Mouse (Mus musculus) heart, postnatal 25 days (tissue): Measurements from ENCODE around the gene Hsf4. TPM values are rescaled to one million over a fixed set of nuclear protein-coding genes. Genes with fewer than 3 reads are reported as not detected.
A peak's percentile ranks its signal among the peaks of the same experiment; 100 is the strongest.

Experiments
- DNase-seq: peaks from one replicate; pipeline ENCODE4 v3.0.0; 2022; ENCODE audit warnings: low spot score
- intact Hi-C: fragments of 180-260 bp; cut with DNase I; formaldehyde crosslinking; loops from one replicate; pipeline ENCODE4 v1.15.1; 2025
- total RNA-seq, 2 experiments: library from RNA; stranded (reverse); gene quantifications; 2 replicates each; pipeline ENCODE4 v1.2.3; 2021

Gene Hsf4
- total RNA-seq, 2 experiments from 2014 or later, result 1.5 to 2.2 TPM

DNA sequence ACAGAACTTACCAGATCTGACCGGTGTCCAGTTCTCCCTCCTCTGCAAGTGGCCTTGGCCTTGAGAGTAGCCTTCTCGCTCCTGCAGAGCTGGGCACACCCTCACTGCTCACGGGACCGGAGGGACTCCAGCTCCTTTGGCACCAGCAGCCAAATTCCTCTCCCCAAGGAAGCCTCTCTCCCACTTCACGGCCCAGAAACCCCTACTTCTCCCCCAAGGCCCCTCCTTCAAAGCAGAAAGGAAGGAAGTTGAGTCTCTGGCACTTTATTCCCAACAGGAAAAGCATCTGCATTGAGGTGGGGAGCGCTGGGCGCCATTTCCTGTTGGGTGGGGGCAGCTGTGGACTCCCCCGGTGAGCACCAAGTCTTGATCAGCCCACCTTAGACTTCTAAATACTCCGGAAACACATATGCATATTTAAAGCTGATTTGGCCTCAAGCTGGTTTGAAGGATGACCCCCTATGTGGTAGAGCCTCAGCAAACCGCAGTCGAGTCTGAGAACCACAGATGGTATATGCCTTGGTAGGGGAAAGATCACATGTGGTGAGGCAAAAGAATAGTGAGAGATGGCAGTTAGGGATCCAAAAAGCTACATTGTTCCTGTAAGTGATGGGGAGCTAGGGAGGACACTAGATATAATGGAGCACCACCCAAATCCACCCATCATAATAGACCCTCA lies 26.4 kb downstream of the Hsf4 start, which contains the start of gene Exoc3l:
Gene Exoc3l, minus strand, starts transcription at position 207 of the 679 bp plus-strand sequence.
- intact Hi-C loops, result loop anchor here (2.0 to 5.0 kb wide), 2 partner anchors 51 to 125 kb away; partner anchors contain the start of genes Cbfb, Fhod1 and Slc9a5
- DNase-seq, result no peak

DNA sequence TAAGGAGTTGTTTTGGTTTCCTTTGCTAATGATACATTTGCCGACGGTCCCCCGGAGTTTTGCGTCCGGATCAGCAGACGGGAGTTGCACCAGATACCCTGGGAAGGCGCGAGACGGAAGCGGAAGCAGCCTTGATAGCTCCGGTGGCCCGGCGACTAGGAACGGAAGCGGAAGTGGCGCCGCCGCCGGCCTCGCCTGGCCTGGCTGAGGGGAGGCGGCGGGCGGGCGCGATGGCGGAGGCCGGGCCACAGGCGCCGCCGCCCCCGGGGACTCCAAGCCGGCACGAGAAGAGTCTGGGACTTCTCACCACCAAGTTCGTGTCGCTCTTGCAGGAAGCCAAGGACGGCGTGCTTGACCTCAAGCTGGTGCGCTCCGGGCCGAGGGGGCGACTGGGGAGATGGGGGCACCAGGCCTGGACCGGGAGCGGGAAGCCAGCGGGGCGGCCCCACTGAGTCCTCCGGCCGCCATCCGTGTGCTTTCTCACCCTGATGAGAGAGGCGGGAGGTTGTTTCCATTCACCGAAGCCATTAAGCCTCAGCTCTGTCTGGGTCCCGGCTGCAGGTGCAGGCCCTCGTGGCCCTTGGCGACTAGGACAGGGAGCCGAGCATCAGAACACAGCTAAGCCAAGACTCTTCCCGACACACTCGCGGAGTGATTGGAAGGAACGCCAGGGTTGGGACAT lies 28.1 kb downstream of the Hsf4 start, which contains the start of gene E2f4:
Gene E2f4, plus strand, starts transcription at position 153 of the 682 bp plus-strand sequence.
- DNase-seq, result peak; percentile 86
- intact Hi-C loops, result loop anchor here (2.0 to 5.0 kb wide), 3 partner anchors 27 to 127 kb away; partner anchors contain the start of genes Cbfb, Fhod1 and Slc9a5

DNA sequence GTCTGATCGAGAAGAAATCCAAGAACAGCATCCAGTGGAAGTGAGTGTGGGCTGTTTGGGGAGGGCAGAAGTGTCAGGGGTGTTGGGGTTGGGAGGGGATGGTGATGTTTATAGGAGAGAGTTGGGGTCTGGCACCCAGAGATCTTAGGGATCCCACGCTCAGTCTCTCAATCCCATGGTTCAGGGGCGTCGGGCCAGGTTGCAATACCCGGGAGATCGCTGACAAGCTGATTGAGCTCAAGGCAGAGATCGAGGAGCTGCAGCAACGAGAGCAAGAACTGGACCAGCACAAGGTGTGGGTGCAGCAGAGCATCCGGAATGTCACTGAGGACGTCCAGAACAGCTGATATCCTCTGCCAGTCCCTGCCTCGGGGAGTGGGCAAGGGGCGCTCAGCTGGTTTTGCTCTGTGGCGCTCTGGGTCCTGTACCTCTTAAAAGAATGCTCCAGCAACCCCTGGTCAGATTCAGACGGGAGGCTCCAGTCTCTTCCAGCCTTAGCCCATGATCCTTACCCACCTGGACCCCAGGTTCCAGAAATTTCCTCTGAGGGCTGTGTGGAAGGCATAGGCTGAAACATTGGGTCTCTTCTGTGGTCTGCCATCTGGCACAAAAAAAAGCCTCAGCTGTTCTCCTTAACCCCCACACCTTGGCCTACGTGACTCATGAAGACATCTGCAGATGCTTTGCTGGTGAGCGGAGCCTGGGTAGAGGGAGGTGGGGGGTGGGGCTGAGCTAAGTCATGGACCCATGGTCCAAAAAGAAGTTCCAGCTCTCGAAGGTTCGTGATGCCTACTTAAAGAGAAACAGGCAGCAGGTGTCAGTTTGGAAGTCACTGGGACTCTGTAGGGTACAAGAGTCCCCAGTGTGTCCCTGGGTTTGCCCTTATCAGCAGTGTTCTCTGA lies 29.0 kb downstream of the Hsf4 start:
- DNase-seq, result no peak
- intact Hi-C loops, result loop anchor here (2.0 to 5.0 kb wide), 2 partner anchors 26 to 49 kb away; partner anchors contain the start of genes Fhod1 and Slc9a5

- no peak for DNase-seq
- intact Hi-C loops, result loop anchor here (2.0 to 5.0 kb wide), 2 partner anchors 25 to 47 kb away; partner anchors contain the start of genes Fhod1 and Slc9a5
Observed at GRCm38 (mm10) chr8:105299962-105300361, 30.4 kb downstream of the Hsf4 start.

GRCm38 (mm10) chr8:105303396-105303795 lies 33.8 kb downstream of the Hsf4 start:
- DNase-seq, result no peak
- intact Hi-C loops, result no loop called here

DNA sequence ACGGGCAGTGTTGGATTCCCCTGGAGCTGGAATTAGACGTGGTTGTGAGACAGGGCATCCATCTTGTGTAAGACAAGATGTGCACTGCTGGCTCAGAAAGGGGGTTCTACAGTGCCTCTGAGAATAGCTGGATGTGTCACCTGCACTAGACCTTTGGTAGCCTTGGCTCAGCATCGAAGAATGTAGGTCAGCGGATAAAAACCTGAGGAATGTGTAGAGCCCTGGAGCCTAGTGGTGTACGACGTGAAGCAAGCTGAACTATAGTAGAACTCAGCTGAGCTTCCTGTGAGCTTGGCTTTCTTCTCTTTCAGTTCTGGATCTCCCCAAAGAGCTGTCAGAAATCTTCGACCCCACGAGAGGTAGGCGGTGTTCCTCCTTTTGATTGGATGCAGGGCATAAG lies 34.3 kb downstream of the Hsf4 start:
- intact Hi-C loops, result no loop called here
- no peak for DNase-seq

DNA sequence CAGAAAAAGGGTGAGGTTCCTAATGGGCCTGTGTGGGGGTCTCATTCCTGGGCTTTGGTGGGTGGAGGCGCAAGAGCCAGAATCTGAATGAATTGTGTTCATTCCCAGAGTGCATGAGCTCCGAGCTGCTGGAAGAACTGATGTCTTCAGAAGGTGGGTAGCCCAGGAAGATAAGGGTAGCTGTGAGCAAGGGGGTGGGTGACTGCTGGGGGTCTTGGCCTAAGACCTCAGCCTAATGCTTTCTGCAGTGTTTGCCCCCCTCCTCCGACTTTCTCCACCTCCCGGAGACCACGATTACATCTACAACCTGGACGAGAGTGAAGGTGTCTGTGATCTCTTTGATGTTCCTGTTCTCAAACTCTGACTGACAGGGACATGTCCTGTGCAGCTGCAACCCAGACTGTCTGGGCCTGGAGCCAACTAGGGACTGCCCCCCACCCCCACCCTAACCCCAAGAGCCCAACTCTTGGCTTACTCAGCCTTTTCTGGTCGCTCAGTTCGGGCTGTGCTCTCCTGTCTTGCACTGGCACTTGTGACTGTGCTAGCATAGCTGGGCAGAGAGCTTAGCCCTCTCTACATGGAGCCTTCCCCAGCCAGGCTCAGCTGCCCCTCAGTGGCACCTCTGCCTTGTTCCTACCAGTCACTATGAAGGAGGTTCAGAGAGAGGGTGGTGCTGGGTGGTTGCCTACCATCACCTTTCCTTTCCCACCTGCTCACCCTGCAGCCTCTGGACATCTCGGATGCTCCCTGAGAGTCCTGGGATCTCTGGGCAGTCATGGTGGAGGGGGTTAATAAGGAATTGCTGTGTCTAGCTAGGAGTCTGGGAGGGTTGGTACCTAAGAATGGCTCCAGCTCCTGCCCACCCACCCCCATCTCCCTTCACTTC lies 35.0 kb downstream of the Hsf4 start:
- intact Hi-C loops, result no loop called here
- DNase-seq, result no peak

DNA sequence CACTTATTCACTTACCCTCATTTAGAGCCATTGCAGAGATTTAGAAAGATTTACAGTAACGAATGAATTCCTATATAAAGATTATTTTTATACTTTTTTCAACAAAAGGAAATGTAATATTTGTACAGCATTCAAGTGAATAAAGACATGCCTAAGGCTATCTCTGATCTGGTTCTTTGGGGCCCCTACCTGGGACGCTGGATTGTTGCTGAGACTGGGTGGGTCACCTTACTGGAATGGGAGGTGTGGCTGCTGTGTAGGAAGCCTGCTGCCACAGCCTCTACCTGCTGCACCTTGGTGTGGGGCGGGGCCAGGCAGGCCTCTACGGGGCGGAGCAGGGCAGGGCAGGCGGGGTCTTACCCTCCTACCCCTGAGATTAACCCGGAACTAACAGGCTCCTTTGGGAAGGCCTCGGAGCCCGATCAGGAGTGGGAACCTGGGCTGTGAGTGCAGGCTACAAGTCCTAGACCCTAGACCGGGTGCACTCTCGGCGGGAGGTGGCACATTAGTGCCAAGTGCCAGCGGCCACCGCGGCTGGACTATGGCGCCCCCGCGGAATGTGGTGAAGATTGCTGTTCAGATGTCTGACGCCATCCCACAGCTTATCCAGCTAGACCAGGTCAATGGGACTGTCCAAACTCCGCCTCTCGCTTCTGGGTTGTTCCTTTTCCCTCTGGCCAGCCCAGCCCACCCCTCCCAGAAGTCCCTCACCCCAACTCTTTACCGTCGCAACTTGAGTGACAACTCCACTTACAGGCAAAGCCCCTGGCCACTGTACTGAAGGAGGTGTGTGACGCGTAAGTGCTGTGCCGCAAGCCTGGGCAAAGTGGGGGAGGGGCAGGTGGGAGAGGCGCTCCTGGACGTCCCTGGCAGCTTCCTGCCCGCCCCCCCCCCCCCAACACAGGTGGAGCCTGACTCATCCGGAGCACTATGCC lies 35.9 kb downstream of the Hsf4 start, which contains the start of gene Elmo3:
Gene Elmo3, plus strand, starts transcription at position 391 of the 935 bp plus-strand sequence.
- intact Hi-C loops, result no loop called here
- DNase-seq, result no peak

- intact Hi-C loops, result no loop called here
- DNase-seq, result no peak
Observed at GRCm38 (mm10) chr8:105306146-105306691, 36.6 kb downstream of the Hsf4 start.

DNA sequence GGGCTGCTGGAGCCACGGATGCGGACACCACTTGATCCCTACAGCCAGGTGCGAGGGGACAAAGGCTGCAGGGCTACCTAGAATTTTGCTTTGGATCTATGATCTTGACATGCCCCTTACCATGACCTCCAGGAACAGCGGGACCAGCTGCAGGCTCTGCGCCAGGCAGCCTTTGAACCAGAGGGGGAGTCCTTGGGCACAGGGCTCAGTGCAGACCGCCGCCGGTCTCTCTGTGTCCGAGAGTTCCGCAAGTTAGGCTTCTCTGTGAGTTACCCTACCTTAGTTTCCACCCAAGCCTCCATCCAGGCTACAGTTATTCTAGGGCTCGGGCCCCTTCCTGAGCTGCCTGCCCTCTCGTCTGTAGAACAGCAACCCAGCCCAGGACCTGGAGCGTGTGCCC lies 38.1 kb downstream of the Hsf4 start:
- DNase-seq, result no peak
- intact Hi-C loops, result no loop called here

- intact Hi-C loops, result no loop called here
- DNase-seq, result no peak
Observed at GRCm38 (mm10) chr8:105308428-105308827, 38.8 kb downstream of the Hsf4 start.

DNA sequence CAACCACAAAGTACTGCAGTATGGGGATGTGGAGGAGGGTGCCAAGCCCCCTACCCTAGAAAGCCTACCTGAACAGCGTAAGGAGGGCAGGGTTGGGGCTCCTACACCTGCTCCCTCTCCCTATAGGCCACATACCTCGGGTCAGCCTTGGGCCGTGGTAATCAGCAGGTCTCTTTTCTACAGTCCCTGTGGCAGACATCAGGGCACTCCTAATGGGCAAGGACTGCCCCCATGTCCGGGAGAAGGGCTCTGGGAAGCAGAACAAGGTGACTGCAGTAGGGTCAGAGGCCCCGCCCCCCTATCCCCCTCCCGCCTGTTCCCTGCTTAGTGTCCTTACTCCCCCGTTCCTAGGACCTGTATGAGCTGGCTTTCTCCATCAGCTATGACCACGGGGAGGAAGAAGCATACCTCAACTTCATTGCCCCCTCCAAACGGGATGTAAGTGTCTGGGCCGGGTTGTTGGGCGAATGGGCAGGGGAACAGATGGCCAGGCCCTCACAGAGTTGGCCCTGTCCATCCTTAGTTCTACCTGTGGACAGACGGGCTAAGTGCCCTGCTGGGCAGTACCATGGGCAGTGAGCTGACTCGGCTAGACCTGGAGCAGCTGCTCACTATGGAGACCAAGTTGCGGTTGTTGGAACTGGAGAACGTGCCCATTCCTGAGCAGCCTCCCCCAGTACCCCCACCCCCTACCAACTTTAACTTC lies 39.7 kb downstream of the Hsf4 start:
- intact Hi-C loops, result no loop called here
- no peak for DNase-seq

DNA sequence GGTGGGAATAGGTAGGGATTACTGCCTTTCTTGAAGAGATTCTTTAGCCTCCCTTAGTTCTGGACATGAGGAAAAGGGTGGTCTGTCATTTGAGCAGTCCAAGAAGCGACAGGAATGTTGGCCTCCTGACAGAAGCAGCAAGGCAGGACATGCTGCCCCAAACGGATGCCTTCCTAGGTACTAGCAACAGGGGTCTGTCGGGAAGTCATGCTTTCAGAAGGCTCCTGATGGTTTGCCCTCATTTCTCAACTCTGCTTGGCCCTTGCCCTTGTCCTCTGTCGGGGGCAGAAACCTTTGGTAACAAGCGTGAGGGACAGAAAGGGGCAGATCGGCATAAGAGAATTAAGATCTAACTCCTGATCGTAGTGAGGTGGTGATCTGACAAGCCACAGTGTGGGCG lies 40.5 kb downstream of the Hsf4 start:
- intact Hi-C loops, result no loop called here
- DNase-seq, result no peak

- intact Hi-C loops, result no loop called here
- no peak for DNase-seq
Observed at GRCm38 (mm10) chr8:105311718-105312117, 42.1 kb downstream of the Hsf4 start.

- intact Hi-C loops, result no loop called here
- DNase-seq, result no peak
Observed at GRCm38 (mm10) chr8:105312891-105313481, 43.4 kb downstream of the Hsf4 start.

GRCm38 (mm10) chr8:105313622-105314402 lies 44.2 kb downstream of the Hsf4 start:
- intact Hi-C loops, result no loop called here

More at GRCm38 (mm10) chr8:105313622-105314402, 44.2 kb downstream of the Hsf4 start:
- DNase-seq, result no peak
